Comparison of ENCODE assay signal across 12 mouse cellular contexts in genomic region chr2:153426931-153427330, GRCm38 (mm10).
DNase-seq lines count a peak whose midpoint lies in the region; ATAC-seq lines count a peak whose summit lies in the region.
"Had no signal": no experiment of that assay in that cellular context is flagged by ENCODE, and none has a peak within 500 bp of the region (broad histone marks: within the 10 kb centered on the region; RNA-seq: fewer than 3 reads in every experiment).

No protein-coding gene starts in this region.

- H3K27ac ChIP-seq in kidney, embryonic 15.5 days = peak overlapping the region; percentile 39; the same call in 1 of the 2 replicates
- peak overlapping the region; percentile 53 for H3K27ac ChIP-seq in forebrain, embryonic 13.5 days
- H3K27ac ChIP-seq in liver, embryonic 12.5 days = peak overlapping the region; percentile 46; the same call in 1 of the 2 replicates
- peak overlapping the region; percentile 61; the same call in 1 of the 2 replicates for H3K27ac ChIP-seq in neural tube, embryonic 14.5 days (ENCODE audit: low read depth, low read length)

- no peak for DNase-seq in kidney, adult 9 months
- no peak for DNase-seq in gastrocnemius, adult 18-20 months (ENCODE audit: low spot score)
- DNase-seq in cerebellum, adult 11-12 months = no peak
- DNase-seq in left cerebral cortex, adult 11 months (ENCODE audit: low spot score) = no peak
- DNase-seq: adrenal gland, postnatal 36 days; thymus, postnatal 36 days had no signal

- H3K4me2 ChIP-seq in kidney, embryonic 15.5 days = no peak overlapping the region
- H3K4me2 ChIP-seq in forebrain, embryonic 13.5 days = no peak overlapping the region
- H3K4me2 ChIP-seq in liver, embryonic 12.5 days = peak overlapping the region; percentile 13
- no peak overlapping the region for H3K4me2 ChIP-seq in neural tube, embryonic 14.5 days (ENCODE audit: low read depth, low read length)

- no peaks in the 10 kb centered on the region for H3K27me3 ChIP-seq in kidney, embryonic 15.5 days
- no peaks in the 10 kb centered on the region for H3K27me3 ChIP-seq in forebrain, embryonic 13.5 days
- H3K27me3 ChIP-seq in liver, embryonic 12.5 days (replicated peaks) = no peaks in the 10 kb centered on the region
- H3K27me3 ChIP-seq in neural tube, embryonic 14.5 days (ENCODE audit: control insufficient read depth, insufficient read depth, low read length) = no peaks in the 10 kb centered on the region
- H3K27me3 ChIP-seq: CH12.LX had no signal

- H3K4me1 ChIP-seq in kidney, embryonic 15.5 days = peaks cover 63% of the 10 kb centered on the region
- H3K4me1 ChIP-seq in forebrain, embryonic 13.5 days = peaks cover 62% of the 10 kb centered on the region
- H3K4me1 ChIP-seq in liver, embryonic 12.5 days = peaks cover 90% of the 10 kb centered on the region
- H3K4me1 ChIP-seq in neural tube, embryonic 14.5 days (ENCODE audit: control insufficient read depth, insufficient read depth, low read length) = peaks cover 30% of the 10 kb centered on the region

- no peak overlapping the region for H3K9ac ChIP-seq in kidney, embryonic 15.5 days
- H3K9ac ChIP-seq in forebrain, embryonic 13.5 days = no peak overlapping the region
- H3K9ac ChIP-seq in liver, embryonic 12.5 days = 0 out of 2 replicates have a peak overlapping the region, but pooled peaks have one; percentile 1
- no peak overlapping the region for H3K9ac ChIP-seq in neural tube, embryonic 14.5 days (replicated peaks; ENCODE audit: low read depth, low read length)

- no peaks in the 10 kb centered on the region for H3K9me3 ChIP-seq in kidney, embryonic 15.5 days (replicated peaks)
- no peaks in the 10 kb centered on the region for H3K9me3 ChIP-seq in forebrain, embryonic 13.5 days (replicated peaks)
- no peaks in the 10 kb centered on the region for H3K9me3 ChIP-seq in liver, embryonic 12.5 days (replicated peaks)
- H3K9me3 ChIP-seq in neural tube, embryonic 14.5 days (ENCODE audit: control insufficient read depth, low read length) = no peaks in the 10 kb centered on the region

- WGBS in kidney, embryonic 15.5 days = 10% methylated on average over 2 of the region's 2 CpGs
- 19% methylated on average over 2 of the region's 2 CpGs for WGBS in forebrain, embryonic 13.5 days
- 8% methylated on average over 2 of the region's 2 CpGs for WGBS in liver, embryonic 12.5 days (ENCODE audit: insufficient replicate concordance)
- WGBS in neural tube, embryonic 14.5 days = 12% methylated on average over 2 of the region's 2 CpGs

- ATAC-seq in kidney, embryonic 15.5 days (replicated peaks; ENCODE audit: low FRiP score) = no peak
- no peak for ATAC-seq in forebrain, embryonic 13.5 days
- ATAC-seq in liver, embryonic 12.5 days = peak; percentile 65
- ATAC-seq in neural tube, embryonic 14.5 days (ENCODE audit: low read depth) = no peak

- H3K36me3 ChIP-seq in kidney, embryonic 15.5 days = peaks cover 73% of the 10 kb centered on the region
- H3K36me3 ChIP-seq in forebrain, embryonic 13.5 days (ENCODE audit: poor library complexity, severe bottlenecking) = peaks cover 62% of the 10 kb centered on the region
- peaks cover 89% of the 10 kb centered on the region for H3K36me3 ChIP-seq in liver, embryonic 12.5 days
- peaks cover 17% of the 10 kb centered on the region for H3K36me3 ChIP-seq in neural tube, embryonic 14.5 days (ENCODE audit: control insufficient read depth, insufficient read depth, low read length)

- H3K4me3 ChIP-seq in kidney, embryonic 15.5 days (replicated peaks) = no peak overlapping the region
- no peak overlapping the region for H3K4me3 ChIP-seq in forebrain, embryonic 13.5 days
- H3K4me3 ChIP-seq in liver, embryonic 12.5 days = no peak overlapping the region
- H3K4me3 ChIP-seq in neural tube, embryonic 14.5 days (ENCODE audit: low read depth, low read length) = no peak overlapping the region
- H3K4me3 ChIP-seq: erythroblast, embryonic 14.5 days had no signal
